Mouse (Mus musculus) small intestine, adult 2 months (tissue): Measurements from ENCODE around the gene Isoc2b.

Experiments
- CTCF ChIP-seq: fragments of 200-500 bp; IDR thresholded peaks from 2 replicates; pipeline ENCODE4 v1.5.1; 2012; ENCODE audit warnings: low read depth, mild to moderate bottlenecking, control low read depth, inconsistent platforms, low read length, moderate library complexity, mixed read lengths; ENCODE audit not compliant: insufficient replicate concordance, insufficient read length; ENCODE audit errors: extremely low read depth
- POLR2A ChIP-seq: fragments of 200-500 bp; IDR thresholded peaks from 2 replicates; pipeline ENCODE4 v1.6.1; 2012; ENCODE audit warnings: low read depth, mild to moderate bottlenecking, control low read depth, inconsistent platforms, low read length, moderate library complexity

DNA sequence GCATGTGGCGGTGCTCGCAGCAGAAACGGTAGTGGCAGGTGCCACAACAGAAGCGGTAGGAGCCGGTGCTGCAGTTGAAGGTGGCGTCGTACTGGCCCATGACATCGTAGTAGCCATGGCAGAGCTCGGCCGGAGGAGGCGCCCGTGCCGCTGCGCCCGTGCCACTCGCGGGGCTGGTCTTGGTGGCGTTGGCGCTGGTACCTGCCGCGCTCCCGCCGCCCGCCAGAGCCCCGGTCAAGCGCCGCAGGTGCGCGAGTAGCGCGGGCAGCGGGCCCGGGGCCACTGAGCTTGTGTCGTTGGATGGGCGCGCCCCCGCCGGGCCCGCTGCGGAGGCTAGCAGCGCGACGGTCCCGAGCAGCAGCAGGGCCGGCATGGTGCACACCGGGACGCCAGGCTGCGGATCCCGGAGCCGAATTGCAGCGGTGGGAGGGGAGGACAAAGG lies 33.7 kb downstream of the Isoc2b start:
- 0 out of 2 replicates have a peak, but pooled peaks have one; percentile 15 for TF ChIP-seq CTCF
- TF ChIP-seq POLR2A, result no peak
